Mouse (Mus musculus): ENCODE measurements around the gene Nelfe. TPM values are rescaled to one million over a fixed set of nuclear protein-coding genes. Genes with fewer than 3 reads are reported as not detected.
"Not testable (repeated sequence)": the region's sequence is repeated elsewhere in the genome, so short reads cannot be mapped to it uniquely, and the experiment has no call there.

Gene Nelfe
- total RNA-seq, 1 experiment: 63.4 TPM

DNA sequence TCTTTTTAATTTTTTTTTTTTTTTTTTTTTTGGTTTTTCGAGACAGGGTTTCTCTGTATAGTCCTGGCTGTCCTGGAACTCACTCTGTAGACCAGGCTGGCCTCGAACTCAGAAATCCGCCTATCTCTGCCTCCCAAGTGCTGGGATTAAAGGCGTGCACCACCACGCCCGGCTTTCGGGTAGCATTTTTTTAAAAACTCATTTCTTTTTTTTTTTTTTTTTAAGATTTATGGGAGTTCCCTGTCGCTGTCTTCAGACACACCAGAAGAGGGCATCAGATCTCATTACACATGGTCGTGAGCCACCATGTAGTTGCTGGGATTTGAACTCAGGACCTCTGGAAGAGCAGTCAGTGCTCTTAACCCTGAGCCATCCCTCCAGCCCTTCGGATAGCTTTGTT lies 51.8 kb downstream of the Nelfe start:
- H3K27ac ChIP-seq (ENCODE audit: insufficient read depth, low read depth, low read length, poor library complexity, severe bottlenecking): not testable (repeated sequence)
- peaks cover 21% of the 10 kb centered on the region for H3K36me3 ChIP-seq (ENCODE audit: control insufficient read depth, insufficient read depth, low read length, poor library complexity, severe bottlenecking)

DNA sequence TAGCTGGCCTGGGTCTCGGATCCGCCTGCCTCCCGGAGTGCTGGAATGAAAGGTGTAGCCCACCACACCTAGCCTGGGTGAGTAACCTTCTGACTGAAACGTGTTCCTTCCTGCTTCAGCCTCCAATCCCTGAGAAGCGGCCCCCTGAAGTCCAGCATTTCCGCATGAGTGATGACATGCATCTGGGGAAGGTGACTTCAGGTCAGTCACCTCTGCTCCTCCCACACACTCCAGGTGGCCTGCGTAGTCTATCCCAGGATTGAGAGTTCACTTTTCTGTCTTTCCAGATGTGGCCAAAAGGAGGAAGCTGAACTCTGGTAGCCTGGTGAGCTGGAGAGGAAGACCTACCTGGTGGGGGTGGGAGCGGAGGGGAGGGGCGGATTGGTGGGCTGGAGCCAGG lies 52.7 kb downstream of the Nelfe start:
- H3K36me3 ChIP-seq (ENCODE audit: control insufficient read depth, insufficient read depth, low read length, poor library complexity, severe bottlenecking): peaks cover 31% of the 10 kb centered on the region
- H3K4me3 ChIP-seq (ENCODE audit: insufficient read depth in 1 of 2, low read depth in 1 of 2, low read length in 2 of 2, poor library complexity in 1 of 2, severe bottlenecking in 1 of 2): peak overlapping the region in 1 of 2 experiments; percentile 10; a peak in 1 of 4 replicates
- no peaks in the 10 kb centered on the region for H3K9me3 ChIP-seq (ENCODE audit: control insufficient read depth, insufficient read depth, low read depth, low read length)
- peak overlapping the region; percentile 34; the same call in 1 of the 2 replicates for H3K27ac ChIP-seq (ENCODE audit: insufficient read depth, low read depth, low read length, poor library complexity, severe bottlenecking)
- no peak for TF ChIP-seq MAFK (IDR thresholded peaks at IDR 0.05; ENCODE audit: insufficient read depth, low read depth, low read length)
- peaks cover 4 to 32% of the 10 kb centered on the region in 2 experiments; a peak in 3 of 4 replicates for H3K4me1 ChIP-seq (ENCODE audit: control insufficient read depth in 2 of 2, insufficient read depth in 2 of 2, low read length in 2 of 2, poor library complexity in 1 of 2)
- DNase-seq (ENCODE audit: low read depth, low spot score): no peak
- in situ Hi-C loops (cut with MboI; ENCODE audit: low sequenced_read_pairs in 2 of 2, unreplicated experiment in 2 of 2): no loop called here
- H3K9ac ChIP-seq (ENCODE audit: insufficient read depth, low read depth, low read length, poor library complexity, severe bottlenecking): no peak overlapping the region; the same call in 1 of the 2 replicates

More for the DNA sequence above, 51.8 kb downstream of the Nelfe start:
- DNase-seq (ENCODE audit: low read depth, low spot score); H3K9ac ChIP-seq (ENCODE audit: insufficient read depth, low read depth, low read length, poor library complexity, severe bottlenecking); in situ Hi-C loops (cut with MboI; ENCODE audit: low sequenced_read_pairs in 2 of 2, unreplicated experiment in 2 of 2); H3K4me3 ChIP-seq (ENCODE audit: insufficient read depth in 1 of 2, low read depth in 1 of 2, low read length in 2 of 2, poor library complexity in 1 of 2, severe bottlenecking in 1 of 2); H3K9me3 ChIP-seq (ENCODE audit: control insufficient read depth, insufficient read depth, low read depth, low read length): not testable (repeated sequence)
- 0 out of 2 replicates have a peak, but pooled peaks have one; percentile 59 for TF ChIP-seq ZNF384 (IDR thresholded peaks at IDR 0.05; ENCODE audit: low read depth, low read length)
- H3K4me1 ChIP-seq (ENCODE audit: control insufficient read depth in 2 of 2, insufficient read depth in 2 of 2, low read length in 2 of 2, poor library complexity in 1 of 2): peaks cover 11 to 27% of the 10 kb centered on the region in 2 experiments; a peak in 3 of 4 replicates

Other genes with a start within 250 kb of the Nelfe start
- 21.4 and 22.8 TPM in 2 replicates for gene Rnf5, start 246.7 kb upstream of the Nelfe start, total RNA-seq (2012; rRNA removed)
- 55.9 and 62.7 TPM in 2 replicates for gene Agpat1, start 246.1 kb upstream of the Nelfe start, total RNA-seq (2012; rRNA removed)
- gene Egfl8, start 234.4 kb upstream of the Nelfe start, total RNA-seq (2012; rRNA removed): 1.0 and 2.0 TPM in 2 replicates
- 13.6 and 26.4 TPM in 2 replicates for gene Ppt2, start 221.9 kb upstream of the Nelfe start, total RNA-seq (2012; rRNA removed)
- 0.13 and 0.16 TPM in 2 replicates for gene Prrt1, start 220.9 kb upstream of the Nelfe start, total RNA-seq (2012; rRNA removed)
- 4.4 and 7.5 TPM in 2 replicates for gene Fkbpl, start 205.6 kb upstream of the Nelfe start, total RNA-seq (2012; rRNA removed)
- 55.7 and 86.7 TPM in 2 replicates for gene Atf6b, start 203.2 kb upstream of the Nelfe start, total RNA-seq (2012; rRNA removed)
- 0.18 and 0.26 TPM in 2 replicates for gene Tnxb, start 179.9 kb upstream of the Nelfe start, total RNA-seq (2012; rRNA removed)
- gene C4b, start 106.5 kb upstream of the Nelfe start, total RNA-seq (2012; rRNA removed): 0.45 and 1.5 TPM in 2 replicates
- 0.27 and 0.32 TPM in 2 replicates for gene Cyp21a1, start 45.8 kb upstream of the Nelfe start, total RNA-seq (2012; rRNA removed)
- gene Stk19, start 13.4 kb upstream of the Nelfe start, total RNA-seq (2012; rRNA removed): 29.1 and 32.6 TPM in 2 replicates
- 39.0 and 45.2 TPM in 2 replicates for gene Dxo, start 13.4 kb upstream of the Nelfe start, total RNA-seq (2012; rRNA removed)
- gene Skiv2l, start 181 bp upstream of the Nelfe start, total RNA-seq (2012; rRNA removed): 40.5 and 66.0 TPM in 2 replicates
- gene Cfb, start 12.1 kb downstream of the Nelfe start, total RNA-seq (2012; rRNA removed): 0.16 and 0.18 TPM in 2 replicates
- 9.4 and 11.5 TPM in 2 replicates for gene Zbtb12, start 29.1 kb downstream of the Nelfe start, total RNA-seq (2012; rRNA removed)
- 0.31 TPM in 1 of 2 replicates, not detected in the other for gene Gm20547, start 31.7 kb downstream of the Nelfe start, total RNA-seq (2012; rRNA removed)
- 5.0 TPM in 2 replicates for gene C2, start 47.9 kb downstream of the Nelfe start, total RNA-seq (2012; rRNA removed)
- gene Ehmt2, start 48.1 kb downstream of the Nelfe start, total RNA-seq (2012; rRNA removed): 124 and 147 TPM in 2 replicates
- 5.5 and 8.7 TPM in 2 replicates for gene Slc44a4, start 64.1 kb downstream of the Nelfe start, total RNA-seq (2012; rRNA removed)
- 24.0 and 40.6 TPM in 2 replicates for gene Neu1, start 80.9 kb downstream of the Nelfe start, total RNA-seq (2012; rRNA removed)
- 11.0 and 14.6 TPM in 2 replicates for gene Hspa1b, start 108.8 kb downstream of the Nelfe start, total RNA-seq (2012; rRNA removed)
- gene Gm20481, start 119.5 kb downstream of the Nelfe start, total RNA-seq (2012; rRNA removed): 1.9 TPM in 1 of 2 replicates, not detected in the other
- gene Hspa1a, start 121.8 kb downstream of the Nelfe start, total RNA-seq (2012; rRNA removed): 5.8 and 5.9 TPM in 2 replicates
- gene Hspa1l, start 122.3 kb downstream of the Nelfe start, total RNA-seq (2012; rRNA removed): 0.45 and 0.48 TPM in 2 replicates
- 52.1 and 64.4 TPM in 2 replicates for gene Lsm2, start 131.5 kb downstream of the Nelfe start, total RNA-seq (2012; rRNA removed)
- gene Vars, start 150.6 kb downstream of the Nelfe start, total RNA-seq (2012; rRNA removed): 303 and 453 TPM in 2 replicates
- 0.21 and 0.31 TPM in 2 replicates for gene Vwa7, start 166.2 kb downstream of the Nelfe start, total RNA-seq (2012; rRNA removed)
- gene Sapcd1, start 177.6 kb downstream of the Nelfe start, total RNA-seq (2012; rRNA removed): 3.1 and 4.7 TPM in 2 replicates
- 2.7 and 3.2 TPM in 2 replicates for gene Msh5, start 196.4 kb downstream of the Nelfe start, total RNA-seq (2012; rRNA removed)
- gene Clic1, start 199.6 kb downstream of the Nelfe start, total RNA-seq (2012; rRNA removed): 113 and 133 TPM in 2 replicates
- gene Ddah2, start 208.6 kb downstream of the Nelfe start, total RNA-seq (2012; rRNA removed): 45.0 and 57.5 TPM in 2 replicates
- gene Ly6g6c, start 215.0 kb downstream of the Nelfe start, total RNA-seq (2012; rRNA removed): not detected in 2 replicates
- 0.26 TPM in 1 of 2 replicates, not detected in the other for gene Mpig6b, start 215.8 kb downstream of the Nelfe start, total RNA-seq (2012; rRNA removed)
- 13.4 and 36.1 TPM in 2 replicates for gene Ly6g6e, start 226.5 kb downstream of the Nelfe start, total RNA-seq (2012; rRNA removed)
- 1.6 and 4.9 TPM in 2 replicates for gene Ly6g6d, start 227.7 kb downstream of the Nelfe start, total RNA-seq (2012; rRNA removed)
- not detected in 2 replicates for gene Ly6g6f, start 235.2 kb downstream of the Nelfe start, total RNA-seq (2012; rRNA removed)
- gene Abhd16a, start 238.9 kb downstream of the Nelfe start, total RNA-seq (2012; rRNA removed): 30.7 and 40.4 TPM in 2 replicates